17 mouse cellular contexts compared by ENCODE assay signal in genomic region chr11:22781190-22781589, GRCm38 (mm10).
DNase-seq lines count a peak whose midpoint lies in the region; TF ChIP-seq lines count a peak whose summit lies in the region.
"Had no signal": no experiment of that assay in that cellular context is flagged by ENCODE, and none has a peak within 500 bp of the region (broad histone marks: within the 10 kb centered on the region; RNA-seq: fewer than 3 reads in every experiment).

No protein-coding gene starts in this region.

- H3K79me2 ChIP-seq in liver, adult 2 months (ENCODE audit: control insufficient read depth, insufficient read depth, low read length): no peaks in the 10 kb centered on the region
- no peaks in the 10 kb centered on the region for H3K79me2 ChIP-seq in myocyte (ENCODE audit: control insufficient read depth, insufficient read depth)

- no peak overlapping the region for H3ac ChIP-seq in myocyte (ENCODE audit: control insufficient read depth, insufficient read length)

- H3K4me2 ChIP-seq in myocyte (ENCODE audit: low read depth): peak overlapping the region; percentile 36
- H3K4me2 ChIP-seq: forebrain, embryonic 15.5 days; heart, embryonic 12.5 days had no signal

- no peak for TF ChIP-seq POLR2A in liver, adult 2 months (IDR thresholded peaks at IDR 0.05; ENCODE audit: extremely low read depth, insufficient read depth, low read length)
- TF ChIP-seq POLR2A in bone marrow macrophage, adult 2 months (IDR thresholded peaks at IDR 0.05; ENCODE audit: borderline replicate concordance, low read depth, low read length): no peak
- TF ChIP-seq POLR2A in myocyte (IDR thresholded peaks at IDR 0.05; ENCODE audit: insufficient read length, low read depth): no peak

- H3K9ac ChIP-seq in liver, adult 2 months (ENCODE audit: low read depth, low read length): no peak overlapping the region
- H3K9ac ChIP-seq: forebrain, embryonic 15.5 days; heart, embryonic 12.5 days had no signal

- no peaks in the 10 kb centered on the region for H3K36me3 ChIP-seq in liver, adult 2 months (ENCODE audit: control insufficient read depth, insufficient read depth, low read length)
- no peaks in the 10 kb centered on the region for H3K36me3 ChIP-seq in myocyte (ENCODE audit: control insufficient read depth, insufficient read depth)
- no peaks in the 10 kb centered on the region for H3K36me3 ChIP-seq in forebrain, embryonic 10.5 days (replicated peaks)
- H3K36me3 ChIP-seq: forebrain, embryonic 15.5 days; heart, embryonic 12.5 days had no signal

- no peak overlapping the region for H3K4me3 ChIP-seq in liver, adult 2 months (ENCODE audit: insufficient read depth, low read depth, low read length)
- no peak overlapping the region for H3K4me3 ChIP-seq in bone marrow macrophage, adult 2 months (ENCODE audit: insufficient read depth, low read length)
- H3K4me3 ChIP-seq in myocyte: no peak overlapping the region
- no peak overlapping the region for H3K4me3 ChIP-seq in forebrain, embryonic 10.5 days
- H3K4me3 ChIP-seq: forebrain, embryonic 15.5 days; heart, embryonic 12.5 days; layer of hippocampus, adult 2 months; left cerebral cortex, adult 2 months had no signal

- peaks cover 5% of the 10 kb centered on the region for H3K4me1 ChIP-seq in liver, adult 2 months (ENCODE audit: control insufficient read depth, insufficient read depth, low read length)
- peaks cover 63% of the 10 kb centered on the region for H3K4me1 ChIP-seq in bone marrow macrophage, adult 2 months (ENCODE audit: control insufficient read depth, insufficient read depth, low read length)
- peaks cover 4% of the 10 kb centered on the region; the same call in 1 of the 2 replicates for H3K4me1 ChIP-seq in forebrain, embryonic 10.5 days
- H3K4me1 ChIP-seq: forebrain, embryonic 15.5 days; heart, embryonic 12.5 days had no signal

- peak; percentile 65 for DNase-seq in liver, adult 2 months (ENCODE audit: extremely low read depth, low read depth, low spot score)
- DNase-seq in liver: no peak
- peak; percentile 64 for DNase-seq in A20 (ENCODE audit: low read depth, low spot score)
- DNase-seq in layer of hippocampus, postnatal 25 days (ENCODE audit: extremely low spot score in 1 of 2, low spot score in 1 of 2): no peak
- no peak for DNase-seq in forebrain, embryonic 10.5 days (ENCODE audit: extremely low spot score, low spot score)
- DNase-seq: cerebellum, adult 18-20 months; cerebellum, postnatal 36 days; lung, adult 2 months had no signal

- H3K27ac ChIP-seq in liver, adult 2 months (replicated peaks; ENCODE audit: insufficient read depth, low read depth, low read length): no peak overlapping the region
- H3K27ac ChIP-seq in bone marrow macrophage, adult 2 months (ENCODE audit: insufficient read depth, low read depth, low read length): peak overlapping the region; percentile 84
- no peak overlapping the region for H3K27ac ChIP-seq in forebrain, embryonic 10.5 days
- H3K27ac ChIP-seq: forebrain, embryonic 15.5 days; hindbrain, postnatal 0 days; layer of hippocampus, adult 2 months; left cerebral cortex, adult 2 months; stomach, postnatal 0 days had no signal

- no peaks in the 10 kb centered on the region for H3K27me3 ChIP-seq in liver, adult 2 months (ENCODE audit: control insufficient read depth, insufficient read depth, low read length)
- H3K27me3 ChIP-seq in myocyte (ENCODE audit: control insufficient read depth, insufficient read depth, insufficient read length): no peaks in the 10 kb centered on the region
- no peaks in the 10 kb centered on the region for H3K27me3 ChIP-seq in forebrain, embryonic 10.5 days (ENCODE audit: poor library complexity, severe bottlenecking)
- H3K27me3 ChIP-seq: forebrain, embryonic 15.5 days; heart, embryonic 12.5 days; megakaryocyte, embryonic 14.5 days had no signal

- peaks cover 3% of the 10 kb centered on the region; the same call in 1 of the 2 replicates for H3K9me3 ChIP-seq in forebrain, embryonic 10.5 days
- H3K9me3 ChIP-seq: forebrain, embryonic 15.5 days; heart, embryonic 12.5 days had no signal

- TF ChIP-seq CTCF in liver, adult 2 months (IDR thresholded peaks at IDR 0.05; ENCODE audit: low read depth, low read length): peak; percentile 8; the same call in 1 of the 2 replicates
- TF ChIP-seq CTCF in bone marrow macrophage, adult 2 months (IDR thresholded peaks at IDR 0.05; ENCODE audit: low read depth, low read length): no peak

TF ChIP-seq in myocyte, 11 proteins besides CTCF, POLR2A, EP300 and RAD21:
- peak; percentile 71 for TF ChIP-seq TCF12 (IDR thresholded peaks at IDR 0.05; ENCODE audit: insufficient read depth, poor library complexity, severe bottlenecking)
- no peak for TF ChIP-seq USF1 (IDR thresholded peaks at IDR 0.05; ENCODE audit: low read depth)
- no peak for TF ChIP-seq MAX (IDR thresholded peaks at IDR 0.05; ENCODE audit: low read depth)
- TF ChIP-seq MYOD1 (IDR thresholded peaks at IDR 0.05; ENCODE audit: control insufficient read depth in 1 of 3, insufficient read length in 2 of 3, low read depth in 2 of 3): peak; percentile 1 to 82 (median 80)
- TF ChIP-seq MYOG (IDR thresholded peaks at IDR 0.05; ENCODE audit: control insufficient read depth in 1 of 3, insufficient read depth in 1 of 3, insufficient read length in 2 of 3, low read depth in 2 of 3): peak in 2 of 3 experiments; percentile 64 to 87
- no peak for TF ChIP-seq E2F4 (IDR thresholded peaks at IDR 0.05; ENCODE audit: insufficient read depth)
- no peak for TF ChIP-seq REST (IDR thresholded peaks at IDR 0.05; ENCODE audit: insufficient read depth, insufficient read length)
- no peak for TF ChIP-seq SRF (IDR thresholded peaks at IDR 0.05; ENCODE audit: control insufficient read depth, insufficient read length, low read depth)
- TF ChIP-seq CEBPB (IDR thresholded peaks at IDR 0.05; ENCODE audit: insufficient read depth, poor library complexity, severe bottlenecking): peak; percentile 90
- TF ChIP-seq POLR2AphosphoS2 (IDR thresholded peaks at IDR 0.05; ENCODE audit: insufficient read length, low read depth): no peak
- no peak for TF ChIP-seq TCF3 (IDR thresholded peaks at IDR 0.05; ENCODE audit: insufficient read length, low read depth)

Comparison
In these comparisons a context has a peak if more than half of its experiments do, and no peak if none do; other contexts are left out.
1. DNase-seq: peak in liver, adult 2 months (single experiment) and A20 (single experiment); none in liver (single experiment), layer of hippocampus, postnatal 25 days (0 of 2) and forebrain, embryonic 10.5 days (single experiment).